Mouse (Mus musculus): ENCODE data around the gene Bahcc1. TPM values are rescaled to one million over a fixed set of nuclear protein-coding genes. Genes with fewer than 3 reads are reported as not detected.

The Bahcc1 gene
- total and polyA plus RNA-seq, 3 experiments, result 0.04 TPM; not detected in 2

DNA sequence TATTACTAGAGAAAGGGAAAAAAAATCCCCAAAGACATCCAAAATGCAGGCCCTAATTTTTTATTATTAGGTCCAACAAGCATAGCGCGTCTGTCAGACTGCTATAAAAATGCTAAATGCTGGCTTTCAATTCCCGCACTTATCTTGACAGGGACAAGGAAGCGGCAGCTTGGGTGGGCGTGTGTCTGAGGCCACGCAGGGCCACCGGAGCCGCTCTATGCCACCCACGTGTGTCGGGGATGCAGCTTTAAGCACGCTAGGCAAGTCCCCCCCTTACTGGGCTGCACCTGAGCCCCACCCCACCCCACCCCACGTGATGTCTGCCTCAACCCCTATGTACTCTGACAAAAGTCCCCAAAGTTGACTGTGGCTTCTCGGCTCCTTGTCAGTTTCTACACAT lies 33.9 kb upstream of the Bahcc1 start:
- H3K4me2 ChIP-seq (ENCODE audit: insufficient read depth, low read depth, poor library complexity, severe bottlenecking), result no peak overlapping the region
- in situ Hi-C loops (cut with MboI; ENCODE audit: low pct_ligation_motif_present, low pct_unique_long_range_greater_than_20kb, low sequenced_read_pairs) (no loop called here), dilution Hi-C loops (cut with MboI; ENCODE audit: extremely low pct_ligation_motif_present, extremely low pct_unique_long_range_greater_than_20kb, low sequenced_read_pairs) (no loop called here)
- TF ChIP-seq TBP (conservative IDR thresholded peaks at IDR 0.05; ENCODE audit: low read depth, low read length), result no peak
- TF ChIP-seq MAX (IDR thresholded peaks at IDR 0.05; ENCODE audit: low read length), result no peak
- TF ChIP-seq E2F4 (IDR thresholded peaks at IDR 0.05; ENCODE audit: insufficient replicate concordance, low read depth, low read length), result no peak
- no peak for TF ChIP-seq USF2 (conservative IDR thresholded peaks at IDR 0.05; ENCODE audit: low read depth, low read length)
- TF ChIP-seq EP300 (IDR thresholded peaks at IDR 0.05; ENCODE audit: low read length), result no peak
- no peak for TF ChIP-seq JUN (IDR thresholded peaks at IDR 0.05; ENCODE audit: insufficient read depth, low read depth, low read length)
- H3K36me3 ChIP-seq (replicated peaks in 1 of 2; ENCODE audit: control insufficient read depth in 1 of 2, insufficient read depth in 1 of 2, low read length in 1 of 2), result no peaks in the 10 kb centered on the region
- no peaks in the 10 kb centered on the region for H3K9me3 ChIP-seq (replicated peaks; ENCODE audit: low read length)
- H3K4me1 ChIP-seq (ENCODE audit: control insufficient read depth in 1 of 2, insufficient read depth in 2 of 2), result no peaks in the 10 kb centered on the region
- H3K4me3 ChIP-seq (replicated peaks in 1 of 3; ENCODE audit: low read depth in 2 of 3, low read length in 2 of 3, poor library complexity in 1 of 3), result no peak overlapping the region
- H3K27me3 ChIP-seq (replicated peaks), result peaks cover 72% of the 10 kb centered on the region
- no peak overlapping the region for H3K27ac ChIP-seq (ENCODE audit: insufficient read depth, low read depth)
- H3K9ac ChIP-seq (ENCODE audit: insufficient read depth, low read depth), result no peak overlapping the region
- no peak for DNase-seq (ENCODE audit: extremely low read depth)
- no peaks in the 10 kb centered on the region for H3K79me2 ChIP-seq (replicated peaks; ENCODE audit: control insufficient read depth, extremely low read depth, insufficient read depth, poor library complexity, severe bottlenecking)

DNA sequence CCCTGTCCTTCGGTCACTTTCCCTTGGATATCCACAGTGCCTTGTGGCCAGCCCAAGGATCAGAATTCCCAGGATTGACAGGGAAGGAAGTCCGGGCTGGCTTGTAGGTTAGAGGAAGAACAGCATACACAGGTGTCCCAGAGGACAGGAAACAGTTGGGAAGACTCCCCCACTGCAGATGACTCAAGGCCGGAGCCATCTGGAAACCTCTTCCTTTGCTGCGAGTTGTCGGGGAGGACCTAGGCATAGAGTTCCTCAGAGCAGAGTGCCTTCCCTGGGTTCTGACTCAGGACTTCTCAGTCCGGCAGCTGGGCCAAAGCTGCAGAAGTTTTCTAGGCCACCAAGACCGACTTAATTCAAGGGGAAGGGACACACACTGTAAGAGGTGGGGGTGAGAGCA lies 33.0 kb upstream of the Bahcc1 start:
- no peak overlapping the region for H3K27ac ChIP-seq (ENCODE audit: insufficient read depth, low read depth)
- in situ Hi-C loops (cut with MboI; ENCODE audit: low pct_ligation_motif_present, low pct_unique_long_range_greater_than_20kb, low sequenced_read_pairs) (no loop called here), dilution Hi-C loops (cut with MboI; ENCODE audit: extremely low pct_ligation_motif_present, extremely low pct_unique_long_range_greater_than_20kb, low sequenced_read_pairs) (no loop called here)
- no peaks in the 10 kb centered on the region for H3K4me1 ChIP-seq (ENCODE audit: control insufficient read depth in 1 of 2, insufficient read depth in 2 of 2)
- H3K4me2 ChIP-seq (ENCODE audit: insufficient read depth, low read depth, poor library complexity, severe bottlenecking), result no peak overlapping the region
- H3K27me3 ChIP-seq (replicated peaks), result peaks cover 69% of the 10 kb centered on the region
- H3K9me3 ChIP-seq (replicated peaks; ENCODE audit: low read length), result no peaks in the 10 kb centered on the region
- TF ChIP-seq SIN3A (IDR thresholded peaks at IDR 0.05; ENCODE audit: low read length), result no peak
- no peak for TF ChIP-seq MYC (IDR thresholded peaks at IDR 0.05; ENCODE audit: low read depth, low read length)
- TF ChIP-seq E2F4 (IDR thresholded peaks at IDR 0.05; ENCODE audit: insufficient replicate concordance, low read depth, low read length), result no peak
- no peak for TF ChIP-seq PAX5 (IDR thresholded peaks at IDR 0.05; ENCODE audit: low read length)
- TF ChIP-seq MAFK (IDR thresholded peaks at IDR 0.05; ENCODE audit: insufficient replicate concordance, low read length), result no peak
- no peak for TF ChIP-seq EP300 (IDR thresholded peaks at IDR 0.05; ENCODE audit: low read length)
- no peak for TF ChIP-seq ZNF384 (IDR thresholded peaks at IDR 0.05; ENCODE audit: low read depth, low read length)
- no peak for TF ChIP-seq RAD21 (IDR thresholded peaks at IDR 0.05; ENCODE audit: low read depth, low read length)
- TF ChIP-seq MAX (IDR thresholded peaks at IDR 0.05; ENCODE audit: low read length), result no peak
- TF ChIP-seq CHD1 (IDR thresholded peaks at IDR 0.05; ENCODE audit: low read depth, low read length), result no peak
- TF ChIP-seq NRF1 (IDR thresholded peaks at IDR 0.05; ENCODE audit: low read depth, low read length), result no peak
- TF ChIP-seq UBTF (IDR thresholded peaks at IDR 0.05; ENCODE audit: low read depth, low read length), result no peak
- TF ChIP-seq GABPA (IDR thresholded peaks at IDR 0.05; ENCODE audit: insufficient replicate concordance, low read depth, low read length), result no peak
- TF ChIP-seq IRF4 (IDR thresholded peaks at IDR 0.05; ENCODE audit: low read depth, low read length), result no peak
- no peak for TF ChIP-seq POLR2AphosphoS2 (IDR thresholded peaks at IDR 0.05; ENCODE audit: low read depth, low read length)
- TF ChIP-seq MEF2A (IDR thresholded peaks at IDR 0.05; ENCODE audit: borderline replicate concordance, low read depth, low read length), result no peak
- TF ChIP-seq USF2 (conservative IDR thresholded peaks at IDR 0.05; ENCODE audit: low read depth, low read length), result no peak
- no peak for TF ChIP-seq POLR2A (IDR thresholded peaks at IDR 0.05; ENCODE audit: low read depth, low read length)
- no peak for TF ChIP-seq HCFC1 (IDR thresholded peaks at IDR 0.05; ENCODE audit: low read depth, low read length)
- TF ChIP-seq ELF1 (IDR thresholded peaks at IDR 0.05; ENCODE audit: low read depth, low read length), result no peak
- no peak overlapping the region for H3K9ac ChIP-seq (ENCODE audit: insufficient read depth, low read depth)
- H3K79me2 ChIP-seq (replicated peaks; ENCODE audit: control insufficient read depth, extremely low read depth, insufficient read depth, poor library complexity, severe bottlenecking), result no peaks in the 10 kb centered on the region
- no peaks in the 10 kb centered on the region for H3K36me3 ChIP-seq (replicated peaks in 1 of 2; ENCODE audit: control insufficient read depth in 1 of 2, insufficient read depth in 1 of 2, low read length in 1 of 2)
- DNase-seq (ENCODE audit: extremely low read depth), result no peak
- no peak overlapping the region for H3K4me3 ChIP-seq (replicated peaks in 1 of 3; ENCODE audit: low read depth in 2 of 3, low read length in 2 of 3, poor library complexity in 1 of 3)
